Mouse (Mus musculus) hindbrain, embryonic 14.5 days (tissue): ENCODE results near the gene P3h2. TPM values are rescaled to one million over a fixed set of nuclear protein-coding genes. Genes with fewer than 3 reads are reported as not detected.
A peak's percentile ranks its signal among the peaks of the same experiment; 100 is the strongest.

Experiments used
- ATAC-seq: fragments of 200-750 bp; cut with Nextera tagmentation; 2 replicates; pipeline ENCODE4 v1.8.0; 2017; ENCODE audit warnings: moderate number of reproducible peaks, mild to moderate bottlenecking, moderate TSS enrichment, moderate library complexity; ENCODE audit not compliant: low FRiP score
- DNase-seq: peaks from one replicate; pipeline ENCODE4 v3.0.0-alpha.2; 2015; ENCODE audit warnings: low spot score
- H3K27ac ChIP-seq: fragments of 300-500 bp; sonication (generic); 2 replicates; pipeline ENCODE4 v1.5.1; 2014; ENCODE audit warnings: mild to moderate bottlenecking, moderate library complexity
- H3K27me3 ChIP-seq: fragments of 300-500 bp; sonication (generic); 2 replicates; pipeline ENCODE4 v1.6.1; 2014; ENCODE audit warnings: mild to moderate bottlenecking, low read length, mixed read lengths; ENCODE audit not compliant: control insufficient read depth, insufficient read depth
- H3K36me3 ChIP-seq: fragments of 300-500 bp; sonication (generic); replicated peaks from 2 replicates; pipeline ENCODE4 v1.6.1; 2014; ENCODE audit not compliant: control insufficient read depth, insufficient read depth
- H3K4me1 ChIP-seq: fragments of 300-500 bp; sonication (generic); replicated peaks from 2 replicates; pipeline ENCODE4 v1.6.1; 2014; ENCODE audit warnings: antibody characterized with exemption, low read length, mixed read lengths; ENCODE audit not compliant: control insufficient read depth, insufficient read depth
- H3K4me2 ChIP-seq: fragments of 300-500 bp; sonication (generic); replicated peaks from 2 replicates; pipeline ENCODE4 v1.6.1; 2014; ENCODE audit warnings: mild to moderate bottlenecking, moderate library complexity
- H3K4me3 ChIP-seq: fragments of 300-500 bp; sonication (generic); replicated peaks from 2 replicates; pipeline ENCODE4 v1.5.1; 2014; ENCODE audit warnings: mild to moderate bottlenecking, low read length
- H3K9ac ChIP-seq: fragments of 300-500 bp; sonication (generic); 2 replicates; pipeline ENCODE4 v1.6.1; 2014
- H3K9me3 ChIP-seq: fragments of 300-500 bp; sonication (generic); 2 replicates; pipeline ENCODE4 v1.6.1; 2016; ENCODE audit warnings: low read length; ENCODE audit not compliant: control insufficient read depth
- WGBS: fragments of 180-500 bp; shearing (Covaris S2); extraction: QIAGEN DNeasy Blood & Tissue Kit; methylation state at CpG from one replicate; pipeline ENCODE4 v1.1.7; 2014; 5-methylcytosine and 5-hydroxymethylcytosine counted together
- polyA plus RNA-seq: library from polyadenylated mRNA; unstranded; fragments of >200 nt; fragmentation: Nextera tagmentation; extraction: Ambion mirVana; gene quantifications from 2 replicates; pipeline ENCODE4 v1.2.1, GENCODE M21; 2014

P3h2 gene
- polyA plus RNA-seq: 1.0 and 1.6 TPM in 2 replicates

DNA sequence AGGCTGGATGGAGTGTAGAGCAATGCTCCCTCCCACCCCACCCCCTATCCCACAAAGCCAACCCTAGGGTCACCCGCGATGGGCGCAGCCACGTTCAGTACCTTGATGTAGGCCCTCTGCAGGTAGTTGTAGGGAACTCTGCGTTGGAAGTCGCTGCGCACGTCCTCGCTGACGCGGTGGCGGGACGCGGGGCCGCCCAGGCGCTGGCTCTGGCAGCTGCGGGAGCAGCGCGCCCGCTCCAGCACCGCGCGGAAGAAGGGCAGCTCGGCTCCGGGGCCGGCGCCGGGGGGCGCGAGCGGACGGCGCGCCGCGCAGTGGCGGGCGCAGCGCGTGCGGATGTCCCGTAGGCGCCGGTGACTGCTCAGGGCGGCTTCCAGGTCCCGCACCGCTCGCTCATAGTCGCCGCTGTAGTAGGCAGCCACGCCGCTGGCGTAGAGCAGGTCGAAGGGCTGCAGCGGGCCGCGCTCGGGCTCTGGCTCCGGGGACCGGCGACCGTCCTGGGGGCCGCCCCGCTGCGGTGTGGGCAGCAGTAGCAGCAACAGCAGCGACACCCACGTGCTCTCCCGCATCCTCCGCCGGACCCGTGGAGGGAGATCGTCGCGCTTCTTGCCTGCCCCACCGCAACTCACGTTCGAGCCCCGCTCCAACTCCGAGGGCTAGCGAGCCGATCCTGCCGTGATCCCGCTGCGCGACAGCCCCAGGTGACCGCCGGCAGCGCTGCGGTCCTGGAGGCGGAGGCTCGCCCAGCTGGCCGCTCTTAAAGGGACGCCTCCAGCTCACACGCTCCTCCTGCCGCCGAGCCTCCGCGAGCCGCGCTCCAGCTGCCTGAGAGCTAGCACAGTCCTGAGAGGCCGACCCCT is at the start of gene P3h2:
P3h2 (minus strand) TSS at position 670 of the 860 bp plus-strand sequence.
- Histone ChIP-seq H3K36me3 (no peaks in the 10 kb centered on the region), H3K4me3 (peak within 1 kb of the TSS; percentile 72), H3K9ac (peak within 1 kb of the TSS; percentile 76), H3K27ac (peak within 1 kb of the TSS; percentile 71), H3K4me1 (peaks cover 5% of the 10 kb centered on the region), H3K4me2 (peak within 1 kb of the TSS; percentile 75), H3K9me3 (no peaks in the 10 kb centered on the region), H3K27me3 (peaks cover 9% of the 10 kb centered on the region; the same call in 1 of the 2 replicates)
- DNase-seq (peak; percentile 71), ATAC-seq (peak; percentile 94)
- WGBS: under 1% methylated on average over 87 of the region's 101 CpGs

DNA sequence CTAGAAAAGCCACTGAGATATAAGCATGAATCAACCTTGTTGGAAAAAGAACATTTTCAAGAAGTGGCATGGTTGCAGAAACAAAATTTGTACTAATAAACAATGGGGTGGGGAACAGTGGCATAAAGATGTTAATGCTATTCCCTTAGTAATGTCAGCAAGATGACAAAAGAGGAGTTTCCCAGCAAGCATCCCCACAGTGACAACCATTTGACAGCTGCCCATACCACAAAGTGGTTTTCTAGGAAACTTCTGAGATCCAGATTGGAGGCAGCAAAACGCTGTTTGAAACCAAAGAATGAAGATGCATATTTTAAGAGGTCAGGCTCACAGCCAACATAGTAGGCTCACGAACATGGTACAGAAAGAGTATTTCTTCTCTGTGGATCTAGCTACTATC is 46.7 kb upstream of the P3h2 start:
- WGBS: 95% methylated on average over 2 of the region's 2 CpGs
- Histone ChIP-seq H3K27ac (no peak overlapping the region), H3K36me3 (no peaks in the 10 kb centered on the region), H3K9me3 (no peaks in the 10 kb centered on the region), H3K4me2 (no peak overlapping the region), H3K27me3 (no peaks in the 10 kb centered on the region), H3K4me1 (no peaks in the 10 kb centered on the region), H3K9ac (no peak overlapping the region), H3K4me3 (no peak overlapping the region)
- ATAC-seq (no peak), DNase-seq (no peak)

- whole genome bisulfite sequencing: 69% methylated on average over 1 of the region's 1 CpGs
These were observed 45.4 kb upstream of the P3h2 start for GRCm38 (mm10) chr16:26150943-26151342.

DNA sequence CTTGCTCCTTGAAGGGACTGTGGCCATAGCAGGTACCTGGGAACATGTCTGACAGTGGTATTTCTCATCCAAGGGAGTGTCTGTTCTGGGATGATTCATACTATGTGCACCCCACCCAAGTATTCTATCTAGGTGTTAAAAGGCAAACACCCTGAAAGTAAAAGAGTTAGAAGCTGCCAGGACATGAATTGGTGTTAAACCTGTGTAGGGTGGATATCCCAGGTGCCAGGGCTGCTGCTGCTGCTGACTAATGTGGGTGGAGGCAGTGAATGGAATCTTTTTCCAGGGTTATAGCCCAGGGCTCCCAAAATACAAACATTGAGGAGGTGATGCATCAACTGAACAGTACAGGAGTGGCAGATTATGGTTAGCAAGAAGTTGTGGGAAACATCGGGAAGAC is 41.3 kb upstream of the P3h2 start:
- no peak for ATAC-seq
- no peaks in the 10 kb centered on the region for H3K36me3 ChIP-seq
- no peaks in the 10 kb centered on the region for H3K9me3 ChIP-seq
- H3K4me3 ChIP-seq: no peak overlapping the region
- WGBS: 96% methylated on average over 1 of the region's 1 CpGs
- H3K27ac ChIP-seq: no peak overlapping the region
- no peak overlapping the region for H3K9ac ChIP-seq
- DNase-seq: no peak
- no peaks in the 10 kb centered on the region for H3K27me3 ChIP-seq
- no peaks in the 10 kb centered on the region for H3K4me1 ChIP-seq
- H3K4me2 ChIP-seq: no peak overlapping the region

More at GRCm38 (mm10) chr16:26150943-26151342, 45.4 kb upstream of the P3h2 start:
- no peaks in the 10 kb centered on the region for H3K27me3 ChIP-seq
- ATAC-seq (no peak), DNase-seq (no peak)
- H3K27ac ChIP-seq: no peak overlapping the region
- no peaks in the 10 kb centered on the region for H3K9me3 ChIP-seq
- no peaks in the 10 kb centered on the region for H3K36me3 ChIP-seq
- H3K4me1 ChIP-seq: no peaks in the 10 kb centered on the region
- no peak overlapping the region for H3K4me3 ChIP-seq
- H3K4me2 ChIP-seq: no peak overlapping the region
- H3K9ac ChIP-seq: no peak overlapping the region

DNA sequence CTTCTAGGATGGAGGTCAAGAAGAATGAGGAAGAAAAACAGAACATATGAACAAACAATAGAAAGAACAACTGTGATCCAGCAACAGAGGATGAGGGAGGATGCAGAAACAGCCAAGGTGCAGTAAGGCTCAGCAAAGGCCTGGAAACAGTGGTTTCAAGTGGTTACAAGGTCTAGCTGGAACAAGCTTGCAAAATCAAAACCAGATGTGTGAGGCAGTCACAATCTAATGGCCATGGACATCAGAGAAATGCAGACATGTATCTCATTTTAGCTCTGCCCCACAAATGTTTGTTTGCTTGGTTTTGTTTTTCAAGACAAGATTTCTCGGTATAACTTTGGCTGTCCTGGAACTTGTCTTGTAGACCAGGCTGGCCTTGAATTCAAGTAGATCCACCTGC is 25.5 kb upstream of the P3h2 start:
- Histone ChIP-seq H3K36me3 (no peaks in the 10 kb centered on the region), H3K9me3 (no peaks in the 10 kb centered on the region), H3K4me3 (no peak overlapping the region), H3K4me1 (no peaks in the 10 kb centered on the region), H3K9ac (no peak overlapping the region), H3K27me3 (no peaks in the 10 kb centered on the region), H3K4me2 (no peak overlapping the region), H3K27ac (no peak overlapping the region)
- 88% methylated on average over 1 of the region's 1 CpGs for WGBS
- DNase-seq: no peak
- no peak for ATAC-seq

DNA sequence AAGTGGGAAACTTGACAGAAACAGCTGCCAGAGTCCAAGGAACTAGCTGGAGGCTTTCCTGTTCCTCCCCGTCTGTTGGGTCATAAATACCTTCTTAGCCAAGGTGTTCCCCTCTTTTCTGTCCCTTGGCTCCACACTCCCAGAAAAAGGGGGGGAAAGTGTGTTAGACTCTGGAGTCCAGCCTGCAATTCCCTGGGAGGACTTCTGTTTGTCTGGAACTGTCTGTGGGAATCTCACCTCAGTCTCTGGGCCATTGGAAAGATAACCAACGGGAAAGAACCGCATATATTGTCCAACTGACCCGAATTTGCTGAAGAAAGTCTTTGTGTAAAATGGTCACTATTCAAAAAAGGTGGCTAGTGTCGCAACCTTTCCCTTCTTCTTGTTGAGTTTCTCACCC is 1.0 kb upstream of the P3h2 start:
- 77% methylated on average over 5 of the region's 5 CpGs for WGBS
- ATAC-seq: no peak
- peaks cover 5% of the 10 kb centered on the region for H3K4me1 ChIP-seq
- no peak for DNase-seq
- no peaks in the 10 kb centered on the region for H3K36me3 ChIP-seq
- H3K4me2 ChIP-seq: no peak overlapping the region
- H3K9me3 ChIP-seq: no peaks in the 10 kb centered on the region
- H3K27ac ChIP-seq: no peak overlapping the region
- no peak overlapping the region for H3K4me3 ChIP-seq
- H3K9ac ChIP-seq: no peak overlapping the region
- H3K27me3 ChIP-seq: peaks cover 9% of the 10 kb centered on the region; the same call in 1 of the 2 replicates

DNA sequence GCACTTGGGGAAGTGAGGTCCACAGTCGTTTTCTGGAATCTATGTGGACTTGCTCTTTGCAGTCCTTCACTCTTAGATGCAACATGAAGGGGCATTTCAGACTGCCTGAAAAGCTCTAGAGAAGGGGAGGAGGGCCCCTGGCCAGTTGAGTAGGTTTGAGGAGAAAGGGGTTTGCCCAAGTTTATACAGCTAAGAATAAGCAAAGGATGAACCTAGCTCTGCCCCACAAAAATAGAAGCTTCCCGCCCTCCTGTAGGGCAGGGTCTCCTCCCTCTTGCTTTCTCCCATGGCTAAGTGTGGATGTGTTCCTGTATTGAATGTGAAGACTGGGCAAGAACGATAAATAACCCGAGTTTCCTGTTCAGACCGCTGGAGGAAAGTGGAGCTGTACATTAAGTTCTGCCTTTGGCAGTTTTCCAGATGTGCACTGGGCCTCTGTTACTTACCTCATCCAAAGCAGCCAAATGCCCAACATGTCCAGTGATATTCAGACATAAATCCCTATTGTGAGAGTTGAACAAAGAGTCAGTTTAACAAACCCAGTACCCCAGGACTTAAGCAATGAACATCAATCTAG is 545 bp upstream of the P3h2 start:
- Histone ChIP-seq H3K27ac (no peak overlapping the region), H3K9me3 (no peaks in the 10 kb centered on the region), H3K27me3 (peaks cover 9% of the 10 kb centered on the region; the same call in 1 of the 2 replicates), H3K36me3 (no peaks in the 10 kb centered on the region), H3K4me1 (peaks cover 5% of the 10 kb centered on the region), H3K4me3 (peak overlapping the region; percentile 72), H3K9ac (peak overlapping the region; percentile 76), H3K4me2 (peak overlapping the region; percentile 75)
- ATAC-seq: peak; percentile 10; the same call in 1 of the 2 replicates
- 10% methylated on average over 5 of the region's 5 CpGs for WGBS
- peak; percentile 56 for DNase-seq

GRCm38 (mm10) chr16:26104274-26104673 is 1.3 kb downstream of the P3h2 start:
- peaks cover 5% of the 10 kb centered on the region for H3K4me1 ChIP-seq
- H3K4me3 ChIP-seq: peak overlapping the region; percentile 72; the same call in 1 of the 2 replicates
- no peaks in the 10 kb centered on the region for H3K9me3 ChIP-seq
- DNase-seq: no peak
- H3K27me3 ChIP-seq: peaks cover 9% of the 10 kb centered on the region; the same call in 1 of the 2 replicates
- no peaks in the 10 kb centered on the region for H3K36me3 ChIP-seq
- ATAC-seq: no peak
- no peak overlapping the region for H3K9ac ChIP-seq
- no peak overlapping the region for H3K27ac ChIP-seq
- 47% methylated on average over 4 of the region's 4 CpGs for WGBS
- peak overlapping the region; percentile 75 for H3K4me2 ChIP-seq

DNA sequence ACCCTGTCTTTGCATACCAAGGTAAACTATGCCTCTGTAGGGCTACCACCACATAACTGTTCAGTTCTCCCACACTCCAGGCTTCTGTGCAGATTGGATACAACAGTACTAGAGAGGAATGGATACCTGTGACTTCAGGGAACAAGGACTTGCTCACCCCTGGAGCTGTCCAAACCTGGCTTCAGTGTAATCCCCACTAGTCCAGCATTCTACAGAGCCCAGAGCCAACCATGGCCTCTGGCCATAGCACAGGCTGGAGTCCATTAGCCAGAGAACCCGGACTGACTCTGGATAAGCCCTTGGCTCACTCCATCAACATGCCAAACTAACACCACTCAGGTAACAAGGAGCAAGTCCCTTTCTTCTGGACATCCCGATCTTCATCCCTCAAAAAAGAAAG is 2.7 kb downstream of the P3h2 start:
- peaks cover 5% of the 10 kb centered on the region for H3K4me1 ChIP-seq
- WGBS: 88% methylated on average over 2 of the region's 2 CpGs
- ATAC-seq: no peak

More for the DNA sequence above, 2.7 kb downstream of the P3h2 start:
- Histone ChIP-seq H3K27ac (no peak overlapping the region), H3K27me3 (peaks cover 9% of the 10 kb centered on the region; the same call in 1 of the 2 replicates), H3K4me3 (no peak overlapping the region), H3K36me3 (no peaks in the 10 kb centered on the region), H3K9me3 (no peaks in the 10 kb centered on the region), H3K4me2 (no peak overlapping the region), H3K9ac (no peak overlapping the region)
- DNase-seq: no peak
